Mouse (Mus musculus) frontal cortex, postnatal 10 days (tissue): Measurements from ENCODE around the gene Mvd.

Source experiments
- DNase-seq, 2 experiments: peaks; one replicate each; pipeline ENCODE4 v3.0.0; 2022; ENCODE audit warnings: low spot score in 2 of 2, mixed read lengths in 1 of 2

Gene Mvd

GRCm38 (mm10) chr8:122443262-122444006 lies at the start of gene Mvd:
Mvd (minus strand) TSS chr8:122443422.
- DNase-seq: peak; percentile 99 to 100

- DNase-seq: no peak
Measured at GRCm38 (mm10) chr8:122488387-122488786, 45.2 kb upstream of the Mvd start.

GRCm38 (mm10) chr8:122484831-122485230 lies 41.6 kb upstream of the Mvd start:
- no peak for DNase-seq

GRCm38 (mm10) chr8:122483877-122484276 lies 40.7 kb upstream of the Mvd start:
- no peak for DNase-seq

GRCm38 (mm10) chr8:122482448-122482847 lies 39.2 kb upstream of the Mvd start:
- DNase-seq: no peak

GRCm38 (mm10) chr8:122475580-122476320 lies 32.5 kb upstream of the Mvd start, which contains the start of the genes Rnf166 and Ctu2:
Rnf166 (minus strand) TSS chr8:122476064.
Ctu2 (plus strand) TSS chr8:122476143.
- peak; percentile 82 to 92 for DNase-seq

- no peak for DNase-seq
Measured at GRCm38 (mm10) chr8:122474951-122475560, 31.8 kb upstream of the Mvd start.

- DNase-seq: no peak
Measured at GRCm38 (mm10) chr8:122473911-122474421, 30.7 kb upstream of the Mvd start.

GRCm38 (mm10) chr8:122470691-122471090 lies 27.5 kb upstream of the Mvd start:
- no peak for DNase-seq

- DNase-seq: no peak
Measured at GRCm38 (mm10) chr8:122469965-122470364, 26.7 kb upstream of the Mvd start.

GRCm38 (mm10) chr8:122469407-122469806 lies 26.2 kb upstream of the Mvd start:
- no peak for DNase-seq

- DNase-seq: no peak
Measured at GRCm38 (mm10) chr8:122467816-122468215, 24.6 kb upstream of the Mvd start.

GRCm38 (mm10) chr8:122464985-122465384 lies 21.8 kb upstream of the Mvd start:
- DNase-seq: no peak

GRCm38 (mm10) chr8:122463651-122464640 lies 20.7 kb upstream of the Mvd start:
- no peak for DNase-seq

- DNase-seq: no peak
Measured at GRCm38 (mm10) chr8:122462510-122462909, 19.3 kb upstream of the Mvd start.

- DNase-seq: no peak
Measured at GRCm38 (mm10) chr8:122461473-122462148, 18.4 kb upstream of the Mvd start.

- no peak for DNase-seq
Measured at GRCm38 (mm10) chr8:122460524-122461472, 17.6 kb upstream of the Mvd start, which contains the start of gene Snai3. Snai3 (minus strand) TSS chr8:122460733.

- DNase-seq: no peak
Measured at GRCm38 (mm10) chr8:122459990-122460389, 16.8 kb upstream of the Mvd start.

- DNase-seq: no peak
Measured at GRCm38 (mm10) chr8:122459218-122459900, 16.1 kb upstream of the Mvd start.
